Mouse (Mus musculus) neural tube, embryonic 11.5 days (tissue): ENCODE data around the gene Gm7030. TPM values are rescaled to one million over a fixed set of nuclear protein-coding genes. Genes with fewer than 3 reads are reported as not detected.

Experiments
- polyA plus RNA-seq: library from polyadenylated mRNA; unstranded; fragments of >200 nt; fragmentation: Nextera tagmentation; extraction: Ambion mirVana; gene quantifications from 2 replicates; pipeline ENCODE4 v1.2.1, GENCODE M21; 2014

Gm7030 gene
- polyA plus RNA-seq, 1 experiment from 2014 or later: not detected

Other genes with a start within 250 kb of the Gm7030 start
- gene Dhx16, start 249.6 kb downstream of the Gm7030 start, polyA plus RNA-seq: 42.9 and 51.3 TPM in 2 replicates
- 23.7 and 28.5 TPM in 2 replicates for gene 2310061I04Rik, start 232.0 kb downstream of the Gm7030 start, polyA plus RNA-seq
- 213 and 214 TPM in 2 replicates for gene Atat1, start 219.3 kb downstream of the Gm7030 start, polyA plus RNA-seq
- 67.9 and 72.0 TPM in 2 replicates for gene Mrps18b, start 213.0 kb downstream of the Gm7030 start, polyA plus RNA-seq
- 48.9 and 49.3 TPM in 2 replicates for gene Ppp1r10, start 213.0 kb downstream of the Gm7030 start, polyA plus RNA-seq
- 103 and 113 TPM in 2 replicates for gene Abcf1, start 159.7 kb downstream of the Gm7030 start, polyA plus RNA-seq
- gene Gnl1, start 149.6 kb downstream of the Gm7030 start, polyA plus RNA-seq: 35.7 and 36.5 TPM in 2 replicates
- gene Prr3, start 149.2 kb downstream of the Gm7030 start, polyA plus RNA-seq: 39.3 and 44.4 TPM in 2 replicates
- 3.5 and 3.6 TPM in 2 replicates for gene H2-T24, start 108.9 kb downstream of the Gm7030 start, polyA plus RNA-seq
- 2.7 and 3.0 TPM in 2 replicates for gene H2-T23, start 96.6 kb downstream of the Gm7030 start, polyA plus RNA-seq
- gene H2-T22, start 86.7 kb downstream of the Gm7030 start, polyA plus RNA-seq: 9.2 and 10.2 TPM in 2 replicates
- gene Gm6034, start 86.5 kb downstream of the Gm7030 start, polyA plus RNA-seq: not detected in 2 replicates
- gene Gm11127, start 71.1 kb downstream of the Gm7030 start, polyA plus RNA-seq: not detected in 2 replicates
- not detected in 2 replicates for gene Gm19684, start 7.7 kb downstream of the Gm7030 start, polyA plus RNA-seq
- gene Gm8909, start 39.1 kb upstream of the Gm7030 start, polyA plus RNA-seq: not detected in 2 replicates
- gene H2-T3, start 60.9 kb upstream of the Gm7030 start, polyA plus RNA-seq: not detected in 2 replicates
- 86.5 and 87.2 TPM in 2 replicates for gene Rpp21, start 128.6 kb upstream of the Gm7030 start, polyA plus RNA-seq
- 18.0 and 19.8 TPM in 2 replicates for gene Trim39, start 142.8 kb upstream of the Gm7030 start, polyA plus RNA-seq
- gene H2-M10.2, start 157.1 kb upstream of the Gm7030 start, polyA plus RNA-seq: not detected in 2 replicates
- gene H2-M10.1, start 196.7 kb upstream of the Gm7030 start, polyA plus RNA-seq: not detected in 2 replicates
- not detected in 2 replicates for gene H2-M10.3, start 239.0 kb upstream of the Gm7030 start, polyA plus RNA-seq